Mouse (Mus musculus): Measurements from ENCODE around the gene Selp.

The Selp gene

DNA sequence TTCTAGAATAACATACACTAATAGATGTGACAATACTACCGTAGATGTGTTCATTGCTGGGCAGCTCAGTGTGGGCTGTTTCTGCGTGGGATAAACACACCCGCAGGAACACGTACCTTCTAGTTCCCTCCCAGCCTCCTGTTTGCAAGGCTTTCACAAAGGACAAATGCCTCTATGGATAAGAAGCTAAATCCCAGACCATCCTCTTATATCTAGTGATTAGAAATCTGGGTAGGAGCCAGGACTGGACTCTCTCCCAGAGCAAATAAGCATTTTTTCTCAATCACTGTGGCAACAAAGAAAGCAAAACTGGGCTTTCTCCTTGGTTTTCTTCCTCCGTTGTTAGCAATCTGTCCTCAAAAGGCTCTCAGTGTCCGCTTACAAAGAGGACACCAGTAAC is 63.4 kb downstream of the Selp start:
- no peak for DNase-seq (ENCODE audit: extremely low spot score)

DNA sequence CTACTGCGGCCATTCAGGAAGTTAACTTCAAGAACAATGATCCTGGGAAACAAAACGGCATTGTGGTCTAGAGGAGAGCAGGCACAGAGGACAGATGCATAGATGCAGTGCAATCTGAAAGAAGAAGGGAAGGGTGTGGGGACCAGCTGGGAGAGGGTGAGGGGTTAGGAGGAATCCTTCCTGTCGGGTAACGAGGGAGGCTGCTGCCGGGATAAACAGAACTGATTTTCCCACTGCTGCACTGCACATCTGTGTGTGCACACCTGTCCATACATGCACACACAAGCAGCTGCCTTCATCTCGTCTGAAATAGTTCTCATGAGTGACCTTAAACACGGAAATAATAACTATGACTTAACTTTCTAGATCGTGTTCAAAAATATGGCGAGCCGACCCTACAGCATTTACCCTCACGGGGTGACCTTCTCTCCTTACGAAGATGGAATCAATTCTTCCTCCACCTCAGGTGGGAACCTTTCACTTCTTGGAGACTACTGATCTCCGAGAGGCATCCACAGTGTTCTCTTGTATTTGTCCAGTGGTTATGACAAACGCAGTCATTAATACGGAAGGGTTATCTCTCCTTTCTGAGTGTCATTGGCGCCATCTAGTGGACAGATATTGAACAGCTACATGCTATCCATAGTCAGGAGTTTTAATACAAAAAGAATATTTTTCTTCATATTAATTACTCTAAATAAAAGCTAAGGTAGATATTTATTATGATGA is 69.2 kb downstream of the Selp start:
- DNase-seq (ENCODE audit: extremely low spot score), result peak; percentile 55

DNA sequence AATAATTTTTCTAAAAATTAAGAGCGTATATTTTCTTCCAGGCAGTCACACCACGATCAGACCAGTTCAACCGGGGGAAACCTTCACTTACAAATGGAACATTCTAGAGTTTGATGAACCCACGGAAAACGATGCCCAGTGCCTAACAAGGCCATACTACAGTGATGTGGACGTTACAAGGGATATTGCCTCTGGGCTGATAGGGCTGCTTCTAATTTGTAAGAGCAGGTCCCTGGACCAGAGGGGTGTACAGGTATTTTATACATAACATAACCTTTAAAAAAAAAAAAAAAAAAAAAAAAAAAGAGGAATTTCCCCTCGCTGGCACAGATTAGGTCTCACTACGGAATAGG is 69.8 kb downstream of the Selp start:
- no peak for DNase-seq (ENCODE audit: extremely low spot score)

DNA sequence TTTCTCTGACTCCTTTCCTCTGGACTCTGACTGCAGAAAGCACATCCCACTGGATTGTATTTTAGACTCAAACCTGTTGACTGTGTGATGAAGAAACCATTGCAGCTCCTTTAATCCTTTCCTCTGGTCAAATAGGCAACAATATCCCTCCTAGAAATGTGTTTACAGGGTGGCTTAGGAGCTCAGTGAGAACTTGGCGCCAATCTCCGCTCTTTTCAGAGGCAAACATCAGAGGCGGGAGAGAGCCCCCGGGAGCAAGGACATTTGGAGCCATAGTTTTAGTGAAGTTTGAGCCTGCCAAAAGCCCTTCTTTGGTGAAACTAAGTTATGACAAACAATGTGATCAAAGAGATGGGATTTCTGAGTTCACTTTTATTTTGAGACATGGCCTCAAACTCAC is 70.3 kb downstream of the Selp start:
- no peak for DNase-seq (ENCODE audit: extremely low spot score)

DNA sequence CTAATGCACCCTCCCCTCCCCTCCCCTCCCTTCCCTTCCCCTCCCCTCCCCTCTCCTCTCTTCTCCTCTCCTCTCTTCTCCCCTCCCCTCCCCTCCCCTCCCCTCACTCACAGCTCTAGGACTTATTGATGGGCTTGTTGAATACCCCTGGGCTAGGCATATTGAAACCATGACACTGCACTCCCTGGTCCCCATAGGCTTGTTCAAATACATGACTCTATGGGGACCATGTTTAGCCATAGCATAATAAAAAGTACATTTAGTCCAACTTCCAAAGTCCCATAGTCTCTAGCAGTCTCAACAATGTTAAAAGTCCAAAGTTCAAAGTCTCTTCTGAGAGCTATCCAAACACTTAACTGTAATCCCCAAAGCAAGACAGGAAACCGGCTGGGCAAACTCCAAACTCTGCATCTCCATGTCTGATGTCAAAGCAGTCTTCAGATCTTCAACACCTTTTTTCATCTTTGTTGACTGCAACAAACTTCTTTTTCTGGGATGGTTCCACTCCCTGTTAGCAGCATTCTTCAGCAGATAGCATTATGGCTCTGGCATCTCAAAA is 72.0 kb downstream of the Selp start:
- no peak for DNase-seq (ENCODE audit: extremely low spot score)

DNA sequence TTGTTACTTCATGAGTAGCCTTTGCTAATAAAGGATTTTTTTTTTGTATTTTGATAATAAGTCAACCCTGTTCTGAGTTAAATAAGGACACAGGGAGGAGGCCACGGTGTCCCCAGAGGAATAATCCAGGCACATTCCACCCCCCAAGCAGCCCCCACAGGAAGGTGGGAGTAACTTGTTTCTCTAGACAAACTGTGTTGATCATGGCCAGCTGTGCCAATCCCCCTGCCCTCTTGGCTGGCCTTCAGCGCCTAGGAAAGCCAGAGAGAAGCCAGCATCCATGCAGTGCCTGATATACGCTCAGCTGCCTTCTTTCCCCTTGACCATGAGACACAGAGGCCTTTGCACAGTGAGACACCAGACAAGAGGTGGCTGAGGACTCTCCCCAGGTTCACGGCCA is 84.5 kb downstream of the Selp start:
- no peak for DNase-seq (ENCODE audit: extremely low spot score)
